ENCODE assay signal across 8 mouse cellular contexts in genomic region chr13:21715864-21716539, GRCm38 (mm10). TPM values are rescaled to one million over a fixed set of nuclear protein-coding genes. Genes with fewer than 3 reads are reported as not detected.
A peak's percentile ranks its signal among the peaks of the same experiment; 100 is the strongest.
DNase-seq lines count a peak whose midpoint lies in the region; ATAC-seq and TF ChIP-seq lines count a peak whose summit lies in the region.
"Not testable (repeated sequence)": the region's sequence is repeated elsewhere in the genome, so short reads cannot be mapped to it uniquely, and the experiment has no call there.

Hist1h2bl (minus strand) TSS chr13:21716143.
Hist1h2ai (plus strand) TSS chr13:21716422.

- peak within 1 kb of the TSS; percentile 79 for H3K9ac ChIP-seq in forebrain, embryonic 11.5 days (ENCODE audit: low read length)
- H3K9ac ChIP-seq in heart, embryonic 16.5 days (ENCODE audit: low read length): peak within 1 kb of the TSS; percentile 65
- peak within 1 kb of the TSS; percentile 88 for H3K9ac ChIP-seq in liver, embryonic 13.5 days
- peak within 1 kb of the TSS; percentile 65 for H3K9ac ChIP-seq in stomach, embryonic 14.5 days (replicated peaks; ENCODE audit: low read depth, low read length)

- not testable (repeated sequence) for H3K27me3 ChIP-seq in E14TG2a.4 (ENCODE audit: insufficient read depth, low read length); forebrain, embryonic 11.5 days (ENCODE audit: control insufficient read depth, insufficient read depth, low read length); heart, embryonic 16.5 days (ENCODE audit: control insufficient read depth, insufficient read depth, low read length); liver, embryonic 13.5 days; stomach, embryonic 14.5 days (ENCODE audit: control insufficient read depth, insufficient read depth, low read length)

- H3K9me3 ChIP-seq in E14TG2a.4 (ENCODE audit: low read length); forebrain, embryonic 11.5 days (ENCODE audit: control insufficient read depth, low read length); heart, embryonic 16.5 days (replicated peaks; ENCODE audit: control insufficient read depth, low read length); liver, embryonic 13.5 days (replicated peaks); stomach, embryonic 14.5 days (ENCODE audit: control insufficient read depth, low read depth, low read length): not testable (repeated sequence)

- ATAC-seq in forebrain, embryonic 11.5 days (replicated peaks; ENCODE audit: low FRiP score): peak; percentile 94
- ATAC-seq in heart, embryonic 16.5 days (replicated peaks; ENCODE audit: extremely low read depth, insufficient read depth, low FRiP score): peak; percentile 92
- peak; percentile 84 for ATAC-seq in liver, embryonic 13.5 days (ENCODE audit: low read depth)
- ATAC-seq in stomach, embryonic 14.5 days (ENCODE audit: insufficient number of reproducible peaks, insufficient read depth, low FRiP score, low read depth): peak; percentile 93

- H3K27ac ChIP-seq in forebrain, embryonic 11.5 days (ENCODE audit: low read depth, low read length): peak within 1 kb of the TSS; percentile 98
- H3K27ac ChIP-seq in heart, embryonic 16.5 days (ENCODE audit: low read length): peak within 1 kb of the TSS; percentile 86
- H3K27ac ChIP-seq in liver, embryonic 13.5 days: peak within 1 kb of the TSS; percentile 99
- H3K27ac ChIP-seq in stomach, embryonic 14.5 days (ENCODE audit: low read length): peak within 1 kb of the TSS; percentile 95

- peak within 1 kb of the TSS; percentile 84 for H3K4me2 ChIP-seq in forebrain, embryonic 11.5 days (ENCODE audit: low read depth, low read length, severe bottlenecking)
- peak within 1 kb of the TSS; percentile 91 for H3K4me2 ChIP-seq in heart, embryonic 16.5 days (ENCODE audit: low read depth, low read length)
- H3K4me2 ChIP-seq in liver, embryonic 13.5 days: peak within 1 kb of the TSS; percentile 86
- peak within 1 kb of the TSS; percentile 84 for H3K4me2 ChIP-seq in stomach, embryonic 14.5 days (replicated peaks; ENCODE audit: low read depth, low read length)

- H3K4me1 ChIP-seq in E14TG2a.4 (replicated peaks; ENCODE audit: low read depth, low read length): peaks cover 36% of the 10 kb centered on the region
- not testable (repeated sequence) for H3K4me1 ChIP-seq in forebrain, embryonic 11.5 days (replicated peaks; ENCODE audit: control insufficient read depth, insufficient read depth, low read length)
- peaks cover 24% of the 10 kb centered on the region for H3K4me1 ChIP-seq in heart, embryonic 16.5 days (ENCODE audit: control insufficient read depth, insufficient read depth, low read length)
- H3K4me1 ChIP-seq in liver, embryonic 13.5 days (replicated peaks): peaks cover 63% of the 10 kb centered on the region
- H3K4me1 ChIP-seq in stomach, embryonic 14.5 days (ENCODE audit: control insufficient read depth, insufficient read depth, low read length): peaks cover 19% of the 10 kb centered on the region; the same call in 1 of the 2 replicates

- DNase-seq in c-Kit-positive CD71-positive TER-119-negative erythroid progenitor cells, embryonic 14.5 days (ENCODE audit: low read depth): peak; percentile 92
- peak; percentile 87 for DNase-seq in forebrain, embryonic 11.5 days (ENCODE audit: low spot score)
- peak; percentile 79 for DNase-seq in kidney, postnatal 25 days
- peak; percentile 91 for DNase-seq in liver, embryonic 13.5 days
- peak; percentile 80 to 84 for DNase-seq in natural killer cell, adult 2 months (ENCODE audit: low spot score in 2 of 2)

- TF ChIP-seq CTCF in E14TG2a.4 (conservative IDR thresholded peaks at IDR 0.05; ENCODE audit: low read length): not testable (repeated sequence)

- H3K4me3 ChIP-seq in E14TG2a.4 (replicated peaks; ENCODE audit: low read length): peak within 1 kb of the TSS; percentile 76
- H3K4me3 ChIP-seq in forebrain, embryonic 11.5 days (ENCODE audit: low read depth, low read length): peak within 1 kb of the TSS; percentile 44
- peak within 1 kb of the TSS; percentile 52 for H3K4me3 ChIP-seq in heart, embryonic 16.5 days (ENCODE audit: low read length)
- peak within 1 kb of the TSS; percentile 63 for H3K4me3 ChIP-seq in liver, embryonic 13.5 days (replicated peaks)
- H3K4me3 ChIP-seq in stomach, embryonic 14.5 days (ENCODE audit: low read depth, low read length): peak within 1 kb of the TSS; percentile 41

- WGBS in forebrain, embryonic 11.5 days: 0% methylated on average over 29 of the region's 50 CpGs
- WGBS in heart, embryonic 16.5 days: under 1% methylated on average over 30 of the region's 50 CpGs
- WGBS in liver, embryonic 13.5 days (ENCODE audit: insufficient replicate concordance): under 1% methylated on average over 32 of the region's 50 CpGs
- 0% methylated on average over 28 of the region's 50 CpGs for WGBS in stomach, embryonic 14.5 days

- H3K36me3 ChIP-seq in E14TG2a.4 (ENCODE audit: insufficient read depth, low read length); forebrain, embryonic 11.5 days (ENCODE audit: control insufficient read depth, insufficient read depth, low read length); heart, embryonic 16.5 days (ENCODE audit: control insufficient read depth, insufficient read depth); liver, embryonic 13.5 days; stomach, embryonic 14.5 days (ENCODE audit: control insufficient read depth, insufficient read depth, low read length): not testable (repeated sequence)

RNA-seq across cellular contexts. Expression of gene Hist1h2bl, which starts in this region (rescaled TPM):
- polyA plus RNA-seq in forebrain, embryonic 11.5 days (2014; fragmentation: Nextera tagmentation; extraction: Ambion mirVana): 2.3 and 5.4 TPM in 2 replicates
- polyA plus RNA-seq in heart, embryonic 16.5 days (2015; fragmentation: Nextera tagmentation; extraction: Ambion mirVana): 0.86 and 1.7 TPM in 2 replicates
- polyA plus RNA-seq in liver, embryonic 13.5 days (2015; fragmentation: Nextera tagmentation; extraction: Ambion mirVana): 1.8 and 3.0 TPM in 2 replicates
- 3.7 and 4.3 TPM in 2 replicates for polyA plus RNA-seq in stomach, embryonic 14.5 days (2014; fragmentation: Nextera tagmentation; extraction: Ambion mirVana)

RNA-seq across cellular contexts. Expression of gene Hist1h2ai, which starts in this region (rescaled TPM):
- polyA plus RNA-seq in forebrain, embryonic 11.5 days (2014; fragmentation: Nextera tagmentation; extraction: Ambion mirVana): 23.9 and 25.3 TPM in 2 replicates
- polyA plus RNA-seq in heart, embryonic 16.5 days (2015; fragmentation: Nextera tagmentation; extraction: Ambion mirVana): 4.3 and 8.1 TPM in 2 replicates
- polyA plus RNA-seq in liver, embryonic 13.5 days (2015; fragmentation: Nextera tagmentation; extraction: Ambion mirVana): 15.6 and 39.6 TPM in 2 replicates
- polyA plus RNA-seq in stomach, embryonic 14.5 days (2014; fragmentation: Nextera tagmentation; extraction: Ambion mirVana): 8.8 and 36.0 TPM in 2 replicates

Comparison
In these comparisons a context has a peak if more than half of its experiments do, and no peak if none do; other contexts are left out.
1. Peak in every context shown above with its lines: DNase-seq, ATAC-seq, H3K4me3 ChIP-seq and H3K27ac ChIP-seq.